Mouse (Mus musculus) 416B (cell line): ENCODE data around the gene Fam13a.

Experiments used
- DNase-seq: peaks from one replicate; pipeline ENCODE4 v3.0.0; 2011; ENCODE audit warnings: low read depth

Gene Fam13a

DNA sequence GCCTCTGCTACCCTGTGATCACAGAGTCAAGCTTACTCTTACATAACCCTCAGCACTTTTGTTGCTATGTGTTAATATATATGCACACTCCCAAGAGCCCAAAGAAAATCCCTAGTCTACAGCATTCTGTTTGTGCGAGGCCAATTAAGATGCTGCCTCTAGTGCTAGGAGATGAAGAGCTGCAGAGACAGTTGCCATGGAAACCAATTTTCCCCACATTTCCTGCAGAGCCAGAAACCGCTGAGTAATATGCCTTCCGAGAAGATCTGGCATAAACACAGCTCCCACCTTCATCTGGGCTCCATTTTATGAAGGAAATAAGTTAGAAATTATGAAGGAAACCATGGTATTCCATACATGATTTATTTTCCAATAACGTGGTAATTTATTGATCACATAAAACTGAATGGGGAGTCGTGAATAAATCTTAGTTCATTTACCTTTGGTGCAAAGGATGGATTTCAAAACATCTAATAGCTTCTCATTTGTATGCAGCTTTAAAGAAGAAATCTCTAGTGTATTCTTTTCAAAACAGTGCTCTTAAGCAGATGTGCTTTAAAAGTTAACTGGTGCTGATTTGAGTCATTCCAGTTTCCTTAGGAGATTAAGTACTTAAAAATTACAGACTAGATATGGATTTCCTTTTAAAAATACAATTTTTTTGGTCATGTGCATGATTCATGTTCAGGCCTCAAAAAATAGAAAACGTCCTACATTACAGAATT, 91.0 kb downstream of the Fam13a start:
- DNase-seq = no peak

- no peak for DNase-seq
These were observed 91.7 kb downstream of the Fam13a start for GRCm38 (mm10) chr6:58932515-58933188.

- no peak for DNase-seq
These were observed 93.2 kb downstream of the Fam13a start for GRCm38 (mm10) chr6:58931149-58931548.

- no peak for DNase-seq
These were observed 94.4 kb downstream of the Fam13a start for GRCm38 (mm10) chr6:58929911-58930431.

GRCm38 (mm10) chr6:58927881-58928280, 96.5 kb downstream of the Fam13a start:
- no peak for DNase-seq

GRCm38 (mm10) chr6:58922511-58922910, 101.8 kb downstream of the Fam13a start:
- no peak for DNase-seq

DNA sequence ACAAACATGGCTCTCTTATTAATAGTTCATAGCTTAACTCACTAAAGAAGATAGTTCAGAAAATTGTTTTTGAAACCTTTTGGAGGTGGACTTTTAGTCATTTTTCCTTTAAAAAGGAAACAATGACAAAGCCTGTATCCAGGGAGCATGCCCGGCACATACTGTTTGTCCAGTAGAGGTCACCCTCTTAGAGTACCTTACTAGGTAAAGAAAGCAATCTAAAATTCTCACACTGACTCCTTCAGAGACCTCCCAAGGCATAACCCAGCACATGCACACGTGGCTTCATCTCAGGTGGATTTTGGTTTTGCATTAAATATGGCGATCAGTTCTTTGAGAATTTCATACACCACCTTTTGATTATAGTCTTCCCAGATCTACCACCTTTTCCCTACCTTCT, 102.7 kb downstream of the Fam13a start:
- DNase-seq = peak; percentile 41

- DNase-seq = no peak
These were observed 103.6 kb downstream of the Fam13a start for GRCm38 (mm10) chr6:58920735-58921134.

GRCm38 (mm10) chr6:58916498-58916897, 107.9 kb downstream of the Fam13a start:
- DNase-seq = peak; percentile 84

- no peak for DNase-seq
These were observed 110.4 kb downstream of the Fam13a start for GRCm38 (mm10) chr6:58913971-58914370.

GRCm38 (mm10) chr6:58913551-58913950, 110.8 kb downstream of the Fam13a start:
- DNase-seq = no peak

DNA sequence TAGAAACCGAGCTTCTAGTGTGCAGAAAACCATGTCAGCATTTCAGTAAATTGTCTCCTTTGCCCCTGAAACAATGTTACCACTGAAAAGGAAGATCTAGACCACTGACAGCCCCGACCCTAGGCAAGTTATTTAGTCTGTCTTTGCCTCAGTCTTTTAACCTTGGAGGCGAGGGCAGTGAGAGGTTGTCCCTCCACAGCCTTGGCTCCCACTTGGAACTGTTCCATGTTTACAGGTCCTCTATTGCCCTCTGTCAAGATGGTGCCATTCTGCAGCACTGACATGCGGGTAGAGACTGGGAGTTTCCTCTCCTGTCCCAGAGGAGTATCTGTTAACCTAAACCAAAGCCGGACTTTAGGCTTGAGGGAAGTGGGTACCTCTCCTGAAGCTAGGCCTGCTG, 111.5 kb downstream of the Fam13a start:
- DNase-seq = no peak

- DNase-seq = no peak
These were observed 116.6 kb downstream of the Fam13a start for GRCm38 (mm10) chr6:58907791-58908190.

GRCm38 (mm10) chr6:58907336-58907735, 117.0 kb downstream of the Fam13a start:
- no peak for DNase-seq

GRCm38 (mm10) chr6:58906852-58907261, 117.5 kb downstream of the Fam13a start, which contains the start of gene Nap1l5:
TSS of gene Nap1l5 (minus strand) at chr6:58907076.
- no peak for DNase-seq

GRCm38 (mm10) chr6:58904551-58904950, 119.8 kb downstream of the Fam13a start:
- no peak for DNase-seq

GRCm38 (mm10) chr6:58903171-58903570, 121.2 kb downstream of the Fam13a start:
- DNase-seq = peak; percentile 85

DNA sequence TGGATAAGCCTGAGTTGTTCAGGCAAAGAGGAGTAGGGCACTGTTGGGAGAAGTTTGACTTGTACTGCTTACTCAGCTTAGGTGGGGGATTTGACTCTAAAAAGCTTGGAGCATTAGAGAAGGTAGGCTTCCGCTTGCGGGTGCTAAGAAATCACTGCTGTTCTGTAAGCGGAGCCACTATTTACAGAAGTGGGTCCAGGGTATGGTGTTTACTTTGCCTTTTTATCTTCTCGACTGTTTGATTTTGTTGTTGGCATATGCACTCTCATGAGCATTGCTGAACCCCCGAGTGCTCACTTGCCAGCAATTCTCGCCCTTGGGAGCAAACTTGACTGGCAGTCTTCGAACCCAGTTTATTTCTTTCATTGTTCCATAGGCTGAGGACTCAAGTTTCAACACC, 123.8 kb downstream of the Fam13a start:
- DNase-seq = no peak

GRCm38 (mm10) chr6:58899076-58899475, 125.3 kb downstream of the Fam13a start:
- DNase-seq = no peak

DNA sequence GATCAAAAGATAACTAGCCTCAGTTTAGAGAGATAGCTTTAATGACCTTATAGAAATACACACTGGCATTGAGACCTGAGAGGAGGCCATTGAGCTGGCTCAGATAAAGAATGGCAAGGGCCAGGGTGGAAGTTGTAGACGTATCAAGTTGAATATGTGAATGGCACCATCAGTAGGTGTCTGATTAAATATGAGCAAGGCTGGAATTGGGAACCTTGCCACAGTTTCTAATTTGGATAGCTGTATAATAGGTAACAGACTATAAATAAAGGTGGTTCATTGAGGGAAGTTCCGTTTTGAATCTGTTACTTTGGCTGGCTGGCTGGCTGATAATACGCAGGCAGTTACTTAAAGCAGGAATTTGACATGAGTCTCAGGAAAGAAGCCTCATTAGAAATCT, 127.7 kb downstream of the Fam13a start:
- DNase-seq = no peak

- DNase-seq = peak; percentile 34
These were observed 129.4 kb downstream of the Fam13a start for GRCm38 (mm10) chr6:58894994-58895393.

GRCm38 (mm10) chr6:58893307-58893706, 131.0 kb downstream of the Fam13a start:
- peak; percentile 95 for DNase-seq

- no peak for DNase-seq
These were observed 134.4 kb downstream of the Fam13a start for GRCm38 (mm10) chr6:58889917-58890316.
